Mouse (Mus musculus): Measurements from ENCODE around the gene Pde3a.

DNA sequence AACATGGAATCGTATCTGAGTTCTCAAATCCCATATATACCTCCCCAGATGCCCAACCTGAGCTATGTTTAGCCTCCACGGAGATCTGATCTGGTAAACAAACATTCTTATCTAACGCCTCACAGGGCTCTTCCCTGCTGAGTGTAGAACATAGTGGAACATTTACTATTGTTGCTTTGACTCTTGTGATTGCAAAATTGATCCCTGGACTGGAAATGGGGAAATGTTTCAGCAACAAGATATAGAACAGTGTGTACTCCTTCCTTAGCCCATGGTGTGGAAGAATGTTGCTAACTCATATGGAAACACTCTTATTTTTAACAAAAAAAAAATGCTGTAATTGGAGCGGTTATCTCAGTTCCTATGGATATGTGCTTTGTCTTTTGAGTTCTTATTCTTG, 98.8 kb downstream of the Pde3a start:
- TF ChIP-seq POLR2A (IDR thresholded peaks at IDR 0.05; ENCODE audit: extremely low read depth, insufficient read depth, low read length) (no peak), CTCF (IDR thresholded peaks at IDR 0.05; ENCODE audit: extremely low read depth, insufficient read depth, low read length) (no peak)

Data from cortical plate, adult 2 months (tissue).